In genomic region chr4:97830935-97831608, GRCm38 (mm10) we compare ENCODE assay signal across 22 mouse cellular contexts. TPM values are rescaled to one million over a fixed set of nuclear protein-coding genes. Genes with fewer than 3 reads are reported as not detected.
DNase-seq lines count a peak whose midpoint lies in the region; ATAC-seq lines count a peak whose summit lies in the region.
"Had no signal": no experiment of that assay in that cellular context is flagged by ENCODE, and none has a peak within 500 bp of the region (broad histone marks: within the 10 kb centered on the region; RNA-seq: fewer than 3 reads in every experiment).

No protein-coding gene starts in this region.

- no peaks in the 10 kb centered on the region for H3K36me3 ChIP-seq in heart, embryonic 10.5 days
- H3K36me3 ChIP-seq: embryonic facial prominence, embryonic 10.5 days; hindbrain, embryonic 10.5 days; midbrain, embryonic 12.5 days had no signal

- WGBS in heart, embryonic 10.5 days: 85% methylated on average over 16 of the region's 16 CpGs

- no peaks in the 10 kb centered on the region for H3K27me3 ChIP-seq in heart, embryonic 10.5 days (ENCODE audit: insufficient read depth, poor library complexity, severe bottlenecking)
- H3K27me3 ChIP-seq: forebrain, embryonic 13.5 days had no signal

- no peak overlapping the region for H3K27ac ChIP-seq in heart, embryonic 10.5 days
- H3K27ac ChIP-seq: embryonic facial prominence, embryonic 10.5 days; forebrain, embryonic 13.5 days; hindbrain, embryonic 10.5 days; midbrain, embryonic 12.5 days had no signal

- peaks cover 42% of the 10 kb centered on the region for H3K4me1 ChIP-seq in heart, embryonic 10.5 days

- H3K4me3 ChIP-seq in heart, embryonic 10.5 days: no peak overlapping the region
- H3K4me3 ChIP-seq: embryonic facial prominence, embryonic 10.5 days; forebrain, embryonic 13.5 days; hindbrain, embryonic 10.5 days; midbrain, embryonic 12.5 days had no signal

- ATAC-seq in erythroid progenitor cell, adult 5-6 weeks (replicated peaks; ENCODE audit: low FRiP score, poor library complexity, severe bottlenecking): peak; percentile 57
- 0 out of 2 replicates have a peak, but pooled peaks have one; percentile 3 for ATAC-seq in megakaryocyte-erythroid progenitor cell, adult 5-6 weeks (replicated peaks; ENCODE audit: low FRiP score, low TSS enrichment, poor library complexity, severe bottlenecking)
- ATAC-seq: forebrain, embryonic 13.5 days had no signal

- peak; percentile 79 for DNase-seq in heart, adult 11 months
- DNase-seq in heart, embryonic 10.5 days (ENCODE audit: low spot score): no peak
- peak; percentile 7 for DNase-seq in spleen, adult 12 weeks (ENCODE audit: low spot score)
- DNase-seq in spleen, postnatal 10 days (ENCODE audit: low spot score in 2 of 2): no peak
- DNase-seq in MN1 (ENCODE audit: low spot score): no peak
- DNase-seq in frontal cortex, postnatal 14 days (ENCODE audit: low spot score in 2 of 2): no peak
- DNase-seq: adrenal gland, postnatal 14 days; cerebellum, adult 18-20 months; cerebellum, postnatal 36 days; gastrocnemius, postnatal 25 days; kidney, adult 2 months; kidney, postnatal 10 days; left cerebral cortex, postnatal 4 days; lung, adult 2 months; lung, postnatal 36 days had no signal

- H3K9me3 ChIP-seq in heart, embryonic 10.5 days: no peaks in the 10 kb centered on the region
- H3K9me3 ChIP-seq: embryonic facial prominence, embryonic 10.5 days; forebrain, embryonic 13.5 days; hindbrain, embryonic 10.5 days; midbrain, embryonic 12.5 days had no signal

RNA-seq across cellular contexts. Expression of gene E130114P18Rik, which starts 53.2 kb away (rescaled TPM):
- polyA plus RNA-seq in heart, embryonic 10.5 days (2016; fragmentation: Nextera tagmentation; extraction: Ambion mirVana): 0.33 and 1.1 TPM in 2 replicates
- not detected in 2 replicates for total RNA-seq in erythroid progenitor cell, adult 5-6 weeks (2015; ENCODE audit: low replicate concordance)
- not detected in 2 replicates for total RNA-seq in erythroid progenitor cell, adult 5-6 weeks (2017; ENCODE audit: low replicate concordance)
- not detected in 2 replicates for total RNA-seq in megakaryocyte-erythroid progenitor cell, adult 5-6 weeks (2014; fragmentation: Nextera tagmentation)
- total RNA-seq in megakaryocyte-erythroid progenitor cell, adult 5-6 weeks (2017): not detected in 2 replicates
- total RNA-seq: adrenal gland, postnatal 14 days had no signal
- polyA plus RNA-seq: small intestine, adult 2 months had no signal

RNA-seq across cellular contexts. Expression of gene Nfia, which starts 58.5 kb away (rescaled TPM):
- 14.4 and 19.6 TPM in 2 replicates for polyA plus RNA-seq in heart, embryonic 10.5 days (2016; fragmentation: Nextera tagmentation; extraction: Ambion mirVana)
- total RNA-seq in erythroid progenitor cell, adult 5-6 weeks (2015; ENCODE audit: low replicate concordance): 21.8 and 54.4 TPM in 2 replicates
- total RNA-seq in erythroid progenitor cell, adult 5-6 weeks (2017; ENCODE audit: low replicate concordance): 2.2 and 2.7 TPM in 2 replicates
- 136 and 212 TPM in 2 replicates for total RNA-seq in megakaryocyte-erythroid progenitor cell, adult 5-6 weeks (2014; fragmentation: Nextera tagmentation)
- 16.7 and 33.0 TPM in 2 replicates for total RNA-seq in megakaryocyte-erythroid progenitor cell, adult 5-6 weeks (2017)

Comparison
In these comparisons a context has a peak if more than half of its experiments do, and no peak if none do; other contexts are left out.
1. DNase-seq: peak in heart, adult 11 months (single experiment) and spleen, adult 12 weeks (single experiment); none in heart, embryonic 10.5 days (single experiment), spleen, postnatal 10 days (0 of 2), MN1 (single experiment) and frontal cortex, postnatal 14 days (0 of 2).